ENCODE assay signal across 8 mouse cellular contexts in genomic region chr13:89668069-89668468, GRCm38 (mm10).
A peak's percentile ranks its signal among the peaks of the same experiment; 100 is the strongest.
DNase-seq lines count a peak whose midpoint lies in the region; ATAC-seq and TF ChIP-seq lines count a peak whose summit lies in the region.

No protein-coding gene starts in this region.

- no peaks in the 10 kb centered on the region for H3K9me3 ChIP-seq in ES-E14 (ENCODE audit: control insufficient read depth, insufficient read depth, low read depth, low read length)

- in situ Hi-C loops in ES-E14 (cut with MboI; ENCODE audit: low sequenced_read_pairs in 2 of 2, unreplicated experiment in 2 of 2), result no loop called here

- H3K4me1 ChIP-seq in ES-E14 (ENCODE audit: control insufficient read depth in 2 of 2, insufficient read depth in 2 of 2, low read length in 2 of 2, poor library complexity in 1 of 2), result no peaks in the 10 kb centered on the region

- intact Hi-C loops in left cerebral cortex, adult 2 months (cut with DNase I), result loop anchor here (1.0 to 2.0 kb wide), 2 partner anchors 1172 to 1219 kb away; no protein-coding TSS in a partner anchor
- intact Hi-C loops in left cerebral cortex, postnatal 36 days (cut with DNase I), result loop anchor here (2.0 to 10.0 kb wide), 3 partner anchors 857 to 1217 kb away; no protein-coding TSS in a partner anchor

- H3K9ac ChIP-seq in ES-E14 (ENCODE audit: insufficient read depth, low read depth, low read length, poor library complexity, severe bottlenecking), result no peak overlapping the region

- no peak overlapping the region for H3K4me3 ChIP-seq in left cerebral cortex, adult 2 months
- H3K4me3 ChIP-seq in ES-E14 (ENCODE audit: insufficient read depth in 1 of 2, low read depth in 1 of 2, low read length in 2 of 2, poor library complexity in 1 of 2, severe bottlenecking in 1 of 2), result no peak overlapping the region

- peak; percentile 63; the same call in 1 of the 2 replicates for ATAC-seq in megakaryocyte, adult 5-6 weeks (ENCODE audit: poor library complexity, severe bottlenecking)

- DNase-seq in left cerebral cortex, adult 2 months (ENCODE audit: extremely low spot score in 1 of 2, low spot score in 2 of 2), result peak in 1 of 2 experiments; percentile 16
- no peak for DNase-seq in left cerebral cortex, postnatal 36 days (ENCODE audit: low spot score in 2 of 2)
- DNase-seq in ES-E14 (ENCODE audit: low read depth, low spot score), result peak; percentile 9
- DNase-seq in brain, embryonic 14.5 days (ENCODE audit: low read depth), result peak; percentile 69
- peak; percentile 74 for DNase-seq in induced T-regulatory cell, adult 2 months (ENCODE audit: low read depth)
- DNase-seq in natural killer cell, adult 2 months (ENCODE audit: low spot score in 2 of 2), result no peak
- no peak for DNase-seq in urinary bladder, postnatal 36 days (ENCODE audit: low spot score in 2 of 2)

- no peaks in the 10 kb centered on the region for H3K36me3 ChIP-seq in ES-E14 (ENCODE audit: control insufficient read depth, insufficient read depth, low read length, poor library complexity, severe bottlenecking)

- H3K27ac ChIP-seq in left cerebral cortex, adult 2 months, result no peak overlapping the region
- no peak overlapping the region for H3K27ac ChIP-seq in ES-E14 (ENCODE audit: insufficient read depth, low read depth, low read length, poor library complexity, severe bottlenecking)

- TF ChIP-seq CTCF in left cerebral cortex, adult 2 months (IDR thresholded peaks at IDR 0.05), result peak; percentile 59
- peak; percentile 43; the same call in 1 of the 2 replicates for TF ChIP-seq CTCF in brain, embryonic 14.5 days (IDR thresholded peaks at IDR 0.05; ENCODE audit: borderline replicate concordance, extremely low read depth, insufficient read depth, insufficient read length)

- TF ChIP-seq POLR2A in brain, embryonic 14.5 days (IDR thresholded peaks at IDR 0.05; ENCODE audit: borderline replicate concordance, extremely low read depth, insufficient read depth, insufficient read length, poor library complexity, severe bottlenecking), result no peak

TF ChIP-seq in ES-E14, 5 proteins besides CTCF, POLR2A, EP300 and RAD21:
- TF ChIP-seq CHD2 (IDR thresholded peaks at IDR 0.05; ENCODE audit: low read depth, low read length) (no peak), HCFC1 (IDR thresholded peaks at IDR 0.05; ENCODE audit: borderline replicate concordance, insufficient read depth, low read length) (no peak)

Comparison
In these comparisons a context has a peak if more than half of its experiments do, and no peak if none do; other contexts are left out.
1. DNase-seq: peak in ES-E14 (single experiment), brain, embryonic 14.5 days (single experiment) and induced T-regulatory cell, adult 2 months (single experiment); none in left cerebral cortex, postnatal 36 days (0 of 2), natural killer cell, adult 2 months (0 of 2) and urinary bladder, postnatal 36 days (0 of 2).